Mouse (Mus musculus): ENCODE results near the gene Pald1. TPM values are rescaled to one million over a fixed set of nuclear protein-coding genes. Genes with fewer than 3 reads are reported as not detected.

Gene Pald1
- total and polyA plus RNA-seq, 3 experiments, result 15.3 to 17.7 (median 17.6) TPM

DNA sequence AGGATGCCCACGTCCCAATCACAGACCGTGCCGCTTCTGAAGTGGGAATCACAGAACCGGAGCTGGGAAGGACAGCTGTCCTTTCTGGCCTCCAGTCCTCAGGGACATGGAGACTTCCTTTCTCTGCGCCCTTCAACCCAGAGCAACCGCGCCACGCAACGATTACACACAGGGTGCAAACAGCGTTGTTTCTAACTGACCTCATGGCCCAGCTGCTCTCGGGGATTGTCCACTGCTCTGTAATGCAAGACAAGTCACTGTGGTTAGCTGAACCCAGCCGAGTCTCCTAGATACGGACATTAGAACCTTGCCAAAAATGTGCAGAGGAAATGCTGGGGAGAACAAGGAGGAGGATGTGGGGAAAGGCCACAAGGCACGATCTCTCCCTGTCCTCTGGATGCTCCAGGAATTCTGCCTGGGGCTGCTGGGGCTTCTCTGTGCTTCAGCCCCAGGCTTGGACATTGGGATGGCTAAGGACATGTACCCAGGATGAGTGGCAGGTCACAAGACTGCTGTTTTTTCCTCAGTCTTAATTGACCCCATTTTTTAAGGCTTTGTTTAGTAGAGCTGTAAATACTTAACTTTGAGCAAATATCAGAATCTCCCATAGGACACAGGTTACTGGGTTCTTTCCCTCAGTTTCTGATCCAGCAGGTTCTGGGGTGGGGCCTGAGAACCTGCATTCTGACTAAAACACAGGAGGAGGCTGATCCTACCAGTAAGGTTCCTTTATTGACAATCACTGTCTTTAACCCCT, 105.2 kb downstream of the Pald1 start:
- peak; percentile 70 to 84 for DNase-seq
- Histone ChIP-seq H3K36me3 (ENCODE audit: control insufficient read depth, insufficient read depth, low read length) (no peaks in the 10 kb centered on the region), H3K4me1 (ENCODE audit: control insufficient read depth, insufficient read depth, low read length) (peaks cover 4% of the 10 kb centered on the region), H3K4me3 (no peak overlapping the region), H3K27me3 (ENCODE audit: control insufficient read depth, insufficient read depth, low read length) (no peaks in the 10 kb centered on the region), H3K79me2 (replicated peaks; ENCODE audit: control insufficient read depth, insufficient read depth, low read length) (no peaks in the 10 kb centered on the region), H3K9ac (ENCODE audit: low read depth, low read length) (no peak overlapping the region), H3K27ac (0 out of 2 replicates have a peak overlapping the region, but pooled peaks have one; percentile 9)
- intact Hi-C loops (cut with DNase I), result no loop called here
- 0 out of 2 replicates have a peak, but pooled peaks have one; percentile 58 for TF ChIP-seq EP300 (IDR thresholded peaks at IDR 0.05; ENCODE audit: insufficient read depth, low read depth, low read length)
- no peak for TF ChIP-seq POLR2A (IDR thresholded peaks at IDR 0.05; ENCODE audit: insufficient read depth, low read depth, low read length)
- TF ChIP-seq CTCF (IDR thresholded peaks at IDR 0.05), result no peak
- WGBS, result 29% methylated on average over 14 of the region's 14 CpGs

GRCm38 (mm10) chr10:61277051-61277450, 106.3 kb downstream of the Pald1 start:
- Histone ChIP-seq H3K9ac (ENCODE audit: low read depth, low read length) (no peak overlapping the region), H3K36me3 (ENCODE audit: control insufficient read depth, insufficient read depth, low read length) (no peaks in the 10 kb centered on the region), H3K79me2 (replicated peaks; ENCODE audit: control insufficient read depth, insufficient read depth, low read length) (no peaks in the 10 kb centered on the region), H3K27ac (no peak overlapping the region), H3K4me3 (no peak overlapping the region), H3K27me3 (ENCODE audit: control insufficient read depth, insufficient read depth, low read length) (no peaks in the 10 kb centered on the region), H3K4me1 (ENCODE audit: control insufficient read depth, insufficient read depth, low read length) (peaks cover 4% of the 10 kb centered on the region)
- intact Hi-C loops (cut with DNase I), result no loop called here
- no peak for DNase-seq
- TF ChIP-seq POLR2A (IDR thresholded peaks at IDR 0.05; ENCODE audit: insufficient read depth, low read depth, low read length) (no peak), CTCF (IDR thresholded peaks at IDR 0.05) (no peak), EP300 (IDR thresholded peaks at IDR 0.05; ENCODE audit: insufficient read depth, low read depth, low read length) (no peak)
- 97% methylated on average over 6 of the region's 6 CpGs for WGBS

GRCm38 (mm10) chr10:61275669-61276110, 107.6 kb downstream of the Pald1 start:
- intact Hi-C loops (cut with DNase I), result loop anchor here (2.0 kb wide), 1 partner anchor 61 kb away; no protein-coding TSS in a partner anchor
- WGBS, result 2% methylated on average over 5 of the region's 5 CpGs
- no peak overlapping the region for H3K4me3 ChIP-seq
- no peaks in the 10 kb centered on the region for H3K79me2 ChIP-seq (replicated peaks; ENCODE audit: control insufficient read depth, insufficient read depth, low read length)
- H3K27me3 ChIP-seq (ENCODE audit: control insufficient read depth, insufficient read depth, low read length), result no peaks in the 10 kb centered on the region
- TF ChIP-seq EP300 (IDR thresholded peaks at IDR 0.05; ENCODE audit: insufficient read depth, low read depth, low read length), result 0 out of 2 replicates have a peak, but pooled peaks have one; percentile 48
- TF ChIP-seq POLR2A (IDR thresholded peaks at IDR 0.05; ENCODE audit: insufficient read depth, low read depth, low read length), result no peak
- peak; percentile 85 for TF ChIP-seq CTCF (IDR thresholded peaks at IDR 0.05)
- no peak overlapping the region for H3K27ac ChIP-seq
- peaks cover 4% of the 10 kb centered on the region for H3K4me1 ChIP-seq (ENCODE audit: control insufficient read depth, insufficient read depth, low read length)
- no peaks in the 10 kb centered on the region for H3K36me3 ChIP-seq (ENCODE audit: control insufficient read depth, insufficient read depth, low read length)
- H3K9ac ChIP-seq (ENCODE audit: low read depth, low read length), result no peak overlapping the region
- DNase-seq, result peak in 1 of 2 experiments; percentile 26

- no peaks in the 10 kb centered on the region for H3K27me3 ChIP-seq (ENCODE audit: control insufficient read depth, insufficient read depth, low read length)
- H3K79me2 ChIP-seq (replicated peaks; ENCODE audit: control insufficient read depth, insufficient read depth, low read length), result no peaks in the 10 kb centered on the region
- no peak overlapping the region for H3K27ac ChIP-seq
- H3K9ac ChIP-seq (ENCODE audit: low read depth, low read length), result no peak overlapping the region
- H3K4me1 ChIP-seq (ENCODE audit: control insufficient read depth, insufficient read depth, low read length), result peaks cover 4% of the 10 kb centered on the region
- DNase-seq, result no peak
- no peaks in the 10 kb centered on the region for H3K36me3 ChIP-seq (ENCODE audit: control insufficient read depth, insufficient read depth, low read length)
- intact Hi-C loops (cut with DNase I), result loop anchor here (2.0 to 5.0 kb wide), 2 partner anchors 38 to 62 kb away; no protein-coding TSS in a partner anchor
- WGBS, result 42% methylated on average over 2 of the region's 2 CpGs
- H3K4me3 ChIP-seq, result no peak overlapping the region
- TF ChIP-seq POLR2A (IDR thresholded peaks at IDR 0.05; ENCODE audit: insufficient read depth, low read depth, low read length) (no peak), EP300 (IDR thresholded peaks at IDR 0.05; ENCODE audit: insufficient read depth, low read depth, low read length) (no peak), CTCF (IDR thresholded peaks at IDR 0.05) (no peak)
These were observed 108.8 kb downstream of the Pald1 start for GRCm38 (mm10) chr10:61274532-61274931.

DNA sequence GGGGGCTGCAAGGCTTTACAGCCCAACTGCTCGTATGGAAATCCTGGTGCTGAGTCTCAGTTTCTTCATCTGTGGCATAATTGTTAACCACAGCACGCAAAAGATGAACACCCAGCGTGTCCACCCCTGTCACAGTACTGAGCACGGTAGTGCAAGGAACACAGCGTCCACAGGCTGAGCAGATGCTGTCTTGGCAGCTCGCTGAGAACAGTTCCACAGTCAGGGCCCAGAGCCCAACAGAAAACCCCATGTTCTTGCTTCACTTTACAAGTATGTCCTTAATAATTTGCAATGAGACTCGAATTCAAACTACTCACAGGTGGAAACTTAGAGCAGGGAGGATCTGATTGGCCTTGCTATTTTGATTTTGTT, 109.5 kb downstream of the Pald1 start:
- TF ChIP-seq POLR2A (IDR thresholded peaks at IDR 0.05; ENCODE audit: insufficient read depth, low read depth, low read length), result 0 out of 2 replicates have a peak, but pooled peaks have one; percentile 23
- TF ChIP-seq CTCF (IDR thresholded peaks at IDR 0.05), result no peak
- Histone ChIP-seq H3K36me3 (ENCODE audit: control insufficient read depth, insufficient read depth, low read length) (no peaks in the 10 kb centered on the region), H3K27me3 (ENCODE audit: control insufficient read depth, insufficient read depth, low read length) (no peaks in the 10 kb centered on the region), H3K9ac (ENCODE audit: low read depth, low read length) (no peak overlapping the region), H3K4me1 (ENCODE audit: control insufficient read depth, insufficient read depth, low read length) (peaks cover 4% of the 10 kb centered on the region), H3K27ac (peak overlapping the region; percentile 34), H3K79me2 (replicated peaks; ENCODE audit: control insufficient read depth, insufficient read depth, low read length) (no peaks in the 10 kb centered on the region), H3K4me3 (no peak overlapping the region)
- peak; percentile 58 to 63 for DNase-seq
- WGBS, result 70% methylated on average over 7 of the region's 7 CpGs
- intact Hi-C loops (cut with DNase I), result loop anchor here (2.0 to 5.0 kb wide), 2 partner anchors 38 to 63 kb away; no protein-coding TSS in a partner anchor
